Mouse (Mus musculus): ENCODE results near the gene 4930444G20Rik. TPM values are rescaled to one million over a fixed set of nuclear protein-coding genes. Genes with fewer than 3 reads are reported as not detected.
A peak's percentile ranks its signal among the peaks of the same experiment; 100 is the strongest.
"Not testable (repeated sequence)": the region's sequence is repeated elsewhere in the genome, so short reads cannot be mapped to it uniquely, and the experiment has no call there.

Gene 4930444G20Rik
- polyA plus RNA-seq (2015; fragmentation: Nextera tagmentation; extraction: Ambion mirVana): not detected in 2 replicates

GRCm38 (mm10) chr10:22067979-22068378, at the start of gene 4930444G20Rik:
TSS of gene 4930444G20Rik (minus strand) at chr10:22068079.
- not testable (repeated sequence) for H3K27ac ChIP-seq (replicated peaks); H3K4me1 ChIP-seq (replicated peaks; ENCODE audit: control insufficient read depth, insufficient read depth); H3K27me3 ChIP-seq (ENCODE audit: control insufficient read depth, insufficient read depth, low read length); H3K4me2 ChIP-seq (replicated peaks; ENCODE audit: low read depth); ATAC-seq (ENCODE audit: low FRiP score, low TSS enrichment); H3K9me3 ChIP-seq (ENCODE audit: control insufficient read depth, low read length); H3K9ac ChIP-seq (ENCODE audit: low read length); H3K4me3 ChIP-seq (ENCODE audit: low read depth, low read length); H3K36me3 ChIP-seq (ENCODE audit: control insufficient read depth, insufficient read depth, low read length); DNase-seq (ENCODE audit: low spot score)
- WGBS: 93% methylated on average over 7 of the region's 7 CpGs

GRCm38 (mm10) chr10:22074531-22074930, 6.7 kb upstream of the 4930444G20Rik start:
- no peaks in the 10 kb centered on the region for H3K9me3 ChIP-seq (ENCODE audit: control insufficient read depth, low read length)
- no peak overlapping the region for H3K4me2 ChIP-seq (replicated peaks; ENCODE audit: low read depth)
- H3K9ac ChIP-seq (ENCODE audit: low read length): no peak overlapping the region
- no peaks in the 10 kb centered on the region for H3K4me1 ChIP-seq (replicated peaks; ENCODE audit: control insufficient read depth, insufficient read depth)
- H3K4me3 ChIP-seq (ENCODE audit: low read depth, low read length): no peak overlapping the region
- no peak for DNase-seq (ENCODE audit: low spot score)
- H3K27me3 ChIP-seq (ENCODE audit: control insufficient read depth, insufficient read depth, low read length): no peaks in the 10 kb centered on the region
- 83% methylated on average over 2 of the region's 2 CpGs for WGBS
- ATAC-seq (ENCODE audit: low FRiP score, low TSS enrichment): no peak
- TF ChIP-seq EP300 (optimal IDR thresholded peaks at IDR 0.05): no peak
- no peak for TF ChIP-seq CTCF (IDR thresholded peaks at IDR 0.05; ENCODE audit: low read depth)
- no peak overlapping the region for H3K27ac ChIP-seq (replicated peaks)
- no peaks in the 10 kb centered on the region for H3K36me3 ChIP-seq (ENCODE audit: control insufficient read depth, insufficient read depth, low read length)

- Histone ChIP-seq H3K36me3 (ENCODE audit: control insufficient read depth, insufficient read depth, low read length) (no peaks in the 10 kb centered on the region), H3K27ac (replicated peaks) (no peak overlapping the region), H3K4me2 (replicated peaks; ENCODE audit: low read depth) (no peak overlapping the region), H3K4me3 (ENCODE audit: low read depth, low read length) (no peak overlapping the region), H3K4me1 (replicated peaks; ENCODE audit: control insufficient read depth, insufficient read depth) (no peaks in the 10 kb centered on the region), H3K9me3 (ENCODE audit: control insufficient read depth, low read length) (no peaks in the 10 kb centered on the region), H3K27me3 (ENCODE audit: control insufficient read depth, insufficient read depth, low read length) (no peaks in the 10 kb centered on the region), H3K9ac (ENCODE audit: low read length) (no peak overlapping the region)
- no peak for DNase-seq (ENCODE audit: low spot score)
- ATAC-seq (ENCODE audit: low FRiP score, low TSS enrichment): no peak
- WGBS: 66% methylated on average over 2 of the region's 2 CpGs
- TF ChIP-seq EP300 (optimal IDR thresholded peaks at IDR 0.05) (no peak), CTCF (IDR thresholded peaks at IDR 0.05; ENCODE audit: low read depth) (peak; percentile 35; the same call in 1 of the 2 replicates)
These were observed 4.9 kb upstream of the 4930444G20Rik start for GRCm38 (mm10) chr10:22072739-22073138.

GRCm38 (mm10) chr10:22070576-22070975, 2.7 kb upstream of the 4930444G20Rik start:
- H3K9ac ChIP-seq (ENCODE audit: low read length): no peak overlapping the region
- ATAC-seq (ENCODE audit: low FRiP score, low TSS enrichment) (no peak), DNase-seq (ENCODE audit: low spot score) (no peak)
- no peak overlapping the region for H3K27ac ChIP-seq (replicated peaks)
- TF ChIP-seq EP300 (optimal IDR thresholded peaks at IDR 0.05) (no peak), CTCF (IDR thresholded peaks at IDR 0.05; ENCODE audit: low read depth) (no peak)
- no peaks in the 10 kb centered on the region for H3K9me3 ChIP-seq (ENCODE audit: control insufficient read depth, low read length)
- H3K4me3 ChIP-seq (ENCODE audit: low read depth, low read length): no peak overlapping the region
- H3K36me3 ChIP-seq (ENCODE audit: control insufficient read depth, insufficient read depth, low read length): no peaks in the 10 kb centered on the region
- H3K27me3 ChIP-seq (ENCODE audit: control insufficient read depth, insufficient read depth, low read length): no peaks in the 10 kb centered on the region
- WGBS: 25% methylated on average over 4 of the region's 4 CpGs
- H3K4me2 ChIP-seq (replicated peaks; ENCODE audit: low read depth): no peak overlapping the region
- no peaks in the 10 kb centered on the region for H3K4me1 ChIP-seq (replicated peaks; ENCODE audit: control insufficient read depth, insufficient read depth)

- H3K9me3 ChIP-seq (ENCODE audit: control insufficient read depth, low read length): no peaks in the 10 kb centered on the region
- H3K27ac ChIP-seq (replicated peaks): no peak overlapping the region
- WGBS: 71% methylated on average over 2 of the region's 2 CpGs
- H3K4me1 ChIP-seq (replicated peaks; ENCODE audit: control insufficient read depth, insufficient read depth): no peaks in the 10 kb centered on the region
- H3K4me2 ChIP-seq (replicated peaks; ENCODE audit: low read depth): no peak overlapping the region
- no peak overlapping the region for H3K9ac ChIP-seq (ENCODE audit: low read length)
- TF ChIP-seq EP300 (optimal IDR thresholded peaks at IDR 0.05) (no peak), CTCF (IDR thresholded peaks at IDR 0.05; ENCODE audit: low read depth) (no peak)
- H3K36me3 ChIP-seq (ENCODE audit: control insufficient read depth, insufficient read depth, low read length): no peaks in the 10 kb centered on the region
- DNase-seq (ENCODE audit: low spot score) (no peak), ATAC-seq (ENCODE audit: low FRiP score, low TSS enrichment) (no peak)
- no peak overlapping the region for H3K4me3 ChIP-seq (ENCODE audit: low read depth, low read length)
- H3K27me3 ChIP-seq (ENCODE audit: control insufficient read depth, insufficient read depth, low read length): no peaks in the 10 kb centered on the region
These were observed 2.3 kb upstream of the 4930444G20Rik start for GRCm38 (mm10) chr10:22070168-22070567.

- Histone ChIP-seq H3K9me3 (ENCODE audit: control insufficient read depth, low read length) (no peaks in the 10 kb centered on the region), H3K4me2 (replicated peaks; ENCODE audit: low read depth) (no peak overlapping the region), H3K36me3 (ENCODE audit: control insufficient read depth, insufficient read depth, low read length) (no peaks in the 10 kb centered on the region), H3K4me1 (replicated peaks; ENCODE audit: control insufficient read depth, insufficient read depth) (no peaks in the 10 kb centered on the region; the same call in 1 of the 2 replicates), H3K27ac (replicated peaks) (no peak overlapping the region), H3K27me3 (ENCODE audit: control insufficient read depth, insufficient read depth, low read length) (no peaks in the 10 kb centered on the region), H3K9ac (ENCODE audit: low read length) (no peak overlapping the region), H3K4me3 (ENCODE audit: low read depth, low read length) (no peak overlapping the region)
- ATAC-seq (ENCODE audit: low FRiP score, low TSS enrichment) (no peak), DNase-seq (ENCODE audit: low spot score) (no peak)
- no peak for TF ChIP-seq CTCF (IDR thresholded peaks at IDR 0.05; ENCODE audit: low read depth)
- 87% methylated on average over 2 of the region's 2 CpGs for WGBS
These were observed 8.5 kb downstream of the 4930444G20Rik start for GRCm38 (mm10) chr10:22059415-22059814.
